Mouse (Mus musculus): ENCODE data around the gene Ogfrl1. TPM values are rescaled to one million over a fixed set of nuclear protein-coding genes. Genes with fewer than 3 reads are reported as not detected.

Gene Ogfrl1
- 3.5 and 5.7 TPM in 2 replicates for polyA plus RNA-seq (2015; fragmentation: Nextera tagmentation; extraction: Ambion mirVana)

GRCm38 (mm10) chr1:23397623-23398022, at the start of gene Ogfrl1:
TSS of gene Ogfrl1 (minus strand) at chr1:23397772.

